Mouse (Mus musculus): ENCODE results near the gene Slc25a12. TPM values are rescaled to one million over a fixed set of nuclear protein-coding genes. Genes with fewer than 3 reads are reported as not detected.

Gene Slc25a12
- polyA plus RNA-seq, 1 experiment, result 8.4 TPM

DNA sequence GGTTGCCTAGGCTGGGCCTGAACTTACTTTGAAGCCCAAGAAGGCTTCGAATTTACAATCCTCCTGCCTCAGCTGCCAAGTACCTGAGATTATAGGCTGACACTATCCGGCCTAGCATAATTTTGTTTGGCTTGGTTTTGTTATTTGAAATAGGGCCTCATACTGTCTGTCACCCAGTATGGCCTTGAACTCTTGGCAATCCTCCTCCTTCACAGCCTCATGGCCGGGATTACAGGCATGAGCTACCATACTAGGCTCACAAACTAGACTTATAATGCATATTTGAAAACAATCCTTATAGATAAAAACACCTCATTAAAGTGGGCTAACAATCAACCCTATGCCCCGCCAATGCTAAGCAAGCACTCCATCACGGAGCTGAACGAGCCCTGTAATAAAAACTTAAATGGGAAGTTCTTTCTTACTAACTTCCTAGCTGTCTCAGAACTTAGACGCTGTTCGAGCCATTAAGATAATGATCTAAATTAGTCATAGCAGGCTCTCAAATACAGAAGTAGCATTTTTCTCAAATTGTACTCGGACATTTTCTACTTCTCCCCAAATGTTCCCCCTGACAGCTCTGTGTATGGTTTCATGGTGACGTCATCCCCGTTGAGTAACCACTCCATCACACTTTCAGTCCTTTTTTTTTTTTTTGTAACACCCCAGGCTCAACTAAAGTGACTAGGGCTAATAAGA lies 40.6 kb downstream of the Slc25a12 start:
- no peak overlapping the region for H3K27ac ChIP-seq (ENCODE audit: insufficient read depth, low read depth, low read length)
- no peaks in the 10 kb centered on the region for H3K4me1 ChIP-seq (ENCODE audit: control insufficient read depth, insufficient read depth, insufficient read length, low read length)
- 64% methylated on average over 11 of the region's 11 CpGs for WGBS
- H3K27me3 ChIP-seq (ENCODE audit: control insufficient read depth, insufficient read depth, low read length), result no peaks in the 10 kb centered on the region
- H3K36me3 ChIP-seq (ENCODE audit: control insufficient read depth, insufficient read depth, low read length), result peaks cover 7% of the 10 kb centered on the region
- no peak for TF ChIP-seq CTCF (IDR thresholded peaks at IDR 0.05; ENCODE audit: extremely low read depth, insufficient read length, insufficient replicate concordance, low read depth, low read length)
- TF ChIP-seq POLR2A (IDR thresholded peaks at IDR 0.05; ENCODE audit: low read depth, low read length), result no peak
- no peak overlapping the region for H3K4me3 ChIP-seq (ENCODE audit: low read depth, low read length)

DNA sequence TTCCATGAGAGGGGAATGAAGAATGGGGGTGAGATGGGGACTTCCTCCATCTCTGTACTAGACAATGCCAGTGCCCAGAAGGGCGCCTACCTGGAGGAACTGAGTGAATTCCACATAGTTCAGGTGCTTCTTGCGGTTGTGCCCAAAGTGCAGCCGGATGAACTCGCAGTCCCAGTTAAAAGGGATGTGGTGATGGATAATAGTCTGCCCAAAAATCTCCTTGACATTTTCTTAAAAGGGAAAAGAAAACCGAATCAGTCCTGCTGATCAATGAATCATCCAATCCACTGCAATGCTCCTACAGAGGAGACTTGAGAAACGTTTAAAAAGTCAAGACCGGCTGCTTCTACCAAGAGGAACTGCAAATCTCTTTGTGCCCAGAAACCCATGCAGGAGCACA lies 43.7 kb downstream of the Slc25a12 start:
- Histone ChIP-seq H3K27me3 (ENCODE audit: control insufficient read depth, insufficient read depth, low read length) (no peaks in the 10 kb centered on the region), H3K27ac (ENCODE audit: insufficient read depth, low read depth, low read length) (no peak overlapping the region), H3K4me3 (ENCODE audit: low read depth, low read length) (no peak overlapping the region), H3K4me1 (ENCODE audit: control insufficient read depth, insufficient read depth, insufficient read length, low read length) (no peaks in the 10 kb centered on the region), H3K36me3 (ENCODE audit: control insufficient read depth, insufficient read depth, low read length) (peaks cover 5% of the 10 kb centered on the region)
- WGBS, result 91% methylated on average over 7 of the region's 7 CpGs
- TF ChIP-seq POLR2A (IDR thresholded peaks at IDR 0.05; ENCODE audit: low read depth, low read length), result no peak

DNA sequence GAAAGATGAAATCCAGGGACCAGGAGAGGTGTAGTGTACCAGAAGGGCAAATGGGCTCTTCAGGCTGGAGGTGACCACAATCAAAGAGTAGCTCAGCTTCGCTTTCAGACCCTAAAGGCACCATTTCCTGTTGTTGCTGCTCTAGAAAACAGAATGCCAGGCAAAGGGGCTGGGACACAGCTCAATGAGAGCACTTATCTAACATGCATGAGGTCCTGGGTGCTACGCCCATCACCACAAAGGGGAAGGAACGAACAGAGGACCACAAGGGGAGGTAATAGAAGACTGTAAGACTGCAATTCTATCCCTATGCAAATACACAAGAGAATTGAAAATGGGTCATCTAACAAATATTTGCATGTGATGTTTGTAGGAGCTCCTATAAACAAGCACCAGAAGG lies 46.1 kb downstream of the Slc25a12 start:
- no peak for TF ChIP-seq POLR2A (IDR thresholded peaks at IDR 0.05; ENCODE audit: low read depth, low read length)
- TF ChIP-seq CTCF (IDR thresholded peaks at IDR 0.05; ENCODE audit: extremely low read depth, insufficient read length, insufficient replicate concordance, low read depth, low read length), result no peak
- 90% methylated on average over 3 of the region's 3 CpGs for WGBS
- no peaks in the 10 kb centered on the region for H3K27me3 ChIP-seq (ENCODE audit: control insufficient read depth, insufficient read depth, low read length)
- no peak overlapping the region for H3K27ac ChIP-seq (ENCODE audit: insufficient read depth, low read depth, low read length)
- no peak overlapping the region for H3K4me3 ChIP-seq (ENCODE audit: low read depth, low read length)
- no peaks in the 10 kb centered on the region for H3K4me1 ChIP-seq (ENCODE audit: control insufficient read depth, insufficient read depth, insufficient read length, low read length)
- peaks cover 1% of the 10 kb centered on the region for H3K36me3 ChIP-seq (ENCODE audit: control insufficient read depth, insufficient read depth, low read length)

DNA sequence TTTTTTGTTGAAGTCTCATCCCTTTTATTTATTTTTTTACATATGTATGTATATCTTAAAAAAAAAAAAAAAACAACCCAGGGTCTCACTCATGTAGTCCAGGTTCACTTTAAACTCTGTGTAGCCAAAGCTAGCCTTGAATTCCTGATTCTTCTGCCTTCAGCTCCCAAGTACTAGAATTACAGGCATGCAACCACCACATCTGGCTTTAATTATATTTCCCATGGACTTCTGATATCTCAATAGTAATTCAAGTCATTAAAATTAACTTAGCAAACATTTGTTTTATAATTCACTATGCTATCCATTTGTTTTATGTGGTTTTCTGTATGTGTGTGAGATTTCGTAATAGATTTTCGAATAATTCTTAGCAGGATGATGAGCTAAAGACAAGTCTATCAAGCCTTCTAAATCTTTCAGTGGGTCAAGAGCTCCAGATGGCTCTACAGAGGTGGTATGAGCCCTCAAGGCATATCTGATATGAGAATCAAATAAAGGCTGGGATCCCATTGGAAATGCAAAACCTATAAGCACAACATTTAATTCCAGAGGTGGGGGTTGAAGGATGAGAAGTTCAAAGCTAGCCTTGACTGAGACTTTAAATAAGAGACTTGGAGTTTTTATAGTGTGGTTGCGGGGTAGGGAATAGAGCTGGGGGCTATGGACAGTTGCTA lies 51.3 kb downstream of the Slc25a12 start:
- TF ChIP-seq CTCF (IDR thresholded peaks at IDR 0.05; ENCODE audit: extremely low read depth, insufficient read length, insufficient replicate concordance, low read depth, low read length) (no peak), POLR2A (IDR thresholded peaks at IDR 0.05; ENCODE audit: low read depth, low read length) (no peak)
- Histone ChIP-seq H3K27me3 (ENCODE audit: control insufficient read depth, insufficient read depth, low read length) (no peaks in the 10 kb centered on the region), H3K4me3 (ENCODE audit: low read depth, low read length) (no peak overlapping the region), H3K36me3 (ENCODE audit: control insufficient read depth, insufficient read depth, low read length) (peaks cover 5% of the 10 kb centered on the region; the same call in 1 of the 2 replicates), H3K4me1 (ENCODE audit: control insufficient read depth, insufficient read depth, insufficient read length, low read length) (no peaks in the 10 kb centered on the region), H3K27ac (ENCODE audit: insufficient read depth, low read depth, low read length) (no peak overlapping the region)
- WGBS, result 90% methylated on average over 3 of the region's 3 CpGs

DNA sequence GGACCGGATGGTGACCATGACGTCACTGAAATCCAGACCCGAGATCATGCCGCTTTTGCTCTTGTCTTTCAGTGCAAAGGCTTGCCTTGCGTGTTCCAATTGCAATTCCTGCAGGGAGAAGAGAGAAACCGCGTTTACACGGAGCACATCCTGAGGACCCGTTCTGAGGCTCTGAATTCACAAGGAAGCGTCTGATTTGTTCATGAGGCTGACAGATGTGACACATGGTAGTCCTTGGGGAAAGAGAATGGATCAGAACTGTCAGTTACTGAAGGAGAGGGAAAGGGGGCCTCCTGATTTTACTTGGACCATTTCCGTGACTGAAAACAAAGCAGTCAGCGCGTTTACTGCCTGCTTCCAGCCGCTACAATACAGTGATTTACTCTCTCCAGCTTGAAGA lies 52.5 kb downstream of the Slc25a12 start:
- TF ChIP-seq POLR2A (IDR thresholded peaks at IDR 0.05; ENCODE audit: low read depth, low read length), result no peak
- no peak for TF ChIP-seq CTCF (IDR thresholded peaks at IDR 0.05; ENCODE audit: extremely low read depth, insufficient read length, insufficient replicate concordance, low read depth, low read length)
- Histone ChIP-seq H3K36me3 (ENCODE audit: control insufficient read depth, insufficient read depth, low read length) (peaks cover 7% of the 10 kb centered on the region; the same call in 1 of the 2 replicates), H3K4me1 (ENCODE audit: control insufficient read depth, insufficient read depth, insufficient read length, low read length) (no peaks in the 10 kb centered on the region), H3K27ac (ENCODE audit: insufficient read depth, low read depth, low read length) (no peak overlapping the region), H3K4me3 (ENCODE audit: low read depth, low read length) (no peak overlapping the region), H3K27me3 (ENCODE audit: control insufficient read depth, insufficient read depth, low read length) (no peaks in the 10 kb centered on the region)
- 83% methylated on average over 14 of the region's 14 CpGs for WGBS

DNA sequence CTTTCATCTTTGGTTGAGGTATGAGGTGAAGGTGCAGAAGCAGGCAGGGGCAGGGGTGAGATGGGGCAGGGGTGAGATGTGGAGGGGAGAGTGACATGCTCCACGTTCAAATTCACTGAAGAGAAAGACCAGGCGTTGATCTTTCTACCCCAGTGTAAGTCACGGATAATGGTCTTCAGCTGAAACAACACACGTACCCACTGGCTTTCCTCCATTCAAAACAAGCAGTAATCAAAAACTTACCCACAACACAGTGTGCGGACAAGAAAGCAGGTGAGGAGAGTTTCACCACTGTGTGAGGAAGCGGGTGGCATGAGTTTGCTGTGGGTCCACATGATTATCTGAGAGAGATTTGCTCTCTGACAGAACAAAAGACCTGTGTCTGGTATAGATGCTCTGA lies 53.5 kb downstream of the Slc25a12 start:
- 91% methylated on average over 6 of the region's 6 CpGs for WGBS
- no peaks in the 10 kb centered on the region for H3K4me1 ChIP-seq (ENCODE audit: control insufficient read depth, insufficient read depth, insufficient read length, low read length)
- no peak overlapping the region for H3K27ac ChIP-seq (ENCODE audit: insufficient read depth, low read depth, low read length)
- H3K4me3 ChIP-seq (ENCODE audit: low read depth, low read length), result no peak overlapping the region
- no peaks in the 10 kb centered on the region for H3K27me3 ChIP-seq (ENCODE audit: control insufficient read depth, insufficient read depth, low read length)
- TF ChIP-seq CTCF (IDR thresholded peaks at IDR 0.05; ENCODE audit: extremely low read depth, insufficient read length, insufficient replicate concordance, low read depth, low read length), result no peak
- no peak for TF ChIP-seq POLR2A (IDR thresholded peaks at IDR 0.05; ENCODE audit: low read depth, low read length)
- H3K36me3 ChIP-seq (ENCODE audit: control insufficient read depth, insufficient read depth, low read length), result peaks cover 7% of the 10 kb centered on the region; the same call in 1 of the 2 replicates

DNA sequence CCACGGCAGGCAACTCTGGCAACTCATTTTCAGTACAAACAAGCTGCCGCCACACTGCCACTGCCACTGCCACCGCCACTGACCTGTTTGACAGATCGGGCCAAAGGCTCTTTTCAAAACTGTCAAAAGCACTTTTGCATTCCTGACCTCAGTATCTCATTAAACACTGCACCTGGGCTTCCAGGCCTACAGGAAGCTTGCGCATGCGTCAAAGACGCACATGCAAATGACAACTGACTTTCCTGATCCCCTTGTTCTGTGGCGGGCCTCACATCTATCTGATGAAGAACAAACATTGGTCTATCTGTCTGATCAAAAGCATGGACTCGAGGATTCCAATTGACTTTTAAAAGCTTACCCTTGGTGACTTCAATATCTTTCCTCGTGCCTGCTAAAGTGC lies 55.5 kb downstream of the Slc25a12 start:
- Histone ChIP-seq H3K27ac (ENCODE audit: insufficient read depth, low read depth, low read length) (no peak overlapping the region), H3K4me1 (ENCODE audit: control insufficient read depth, insufficient read depth, insufficient read length, low read length) (no peaks in the 10 kb centered on the region), H3K36me3 (ENCODE audit: control insufficient read depth, insufficient read depth, low read length) (peaks cover 7% of the 10 kb centered on the region; the same call in 1 of the 2 replicates), H3K27me3 (ENCODE audit: control insufficient read depth, insufficient read depth, low read length) (no peaks in the 10 kb centered on the region), H3K4me3 (ENCODE audit: low read depth, low read length) (no peak overlapping the region)
- TF ChIP-seq POLR2A (IDR thresholded peaks at IDR 0.05; ENCODE audit: low read depth, low read length), result no peak
- TF ChIP-seq CTCF (IDR thresholded peaks at IDR 0.05; ENCODE audit: extremely low read depth, insufficient read length, insufficient replicate concordance, low read depth, low read length), result no peak
- 57% methylated on average over 10 of the region's 10 CpGs for WGBS

Measured in small intestine, adult 2 months (tissue).